Mouse (Mus musculus) heart, postnatal 10 days (tissue): ENCODE data around the gene Neurod4. TPM values are rescaled to one million over a fixed set of nuclear protein-coding genes. Genes with fewer than 3 reads are reported as not detected.
"Not testable (repeated sequence)": the region's sequence is repeated elsewhere in the genome, so short reads cannot be mapped to it uniquely, and the experiment has no call there.

Experiments
- DNase-seq, 2 experiments: peaks; one replicate each; pipeline ENCODE4 v3.0.0; 2021
- intact Hi-C: fragments of 180-260 bp; cut with DNase I; formaldehyde crosslinking; loops from one replicate; pipeline ENCODE4 v1.15.1; 2025
- total RNA-seq, 2 experiments: library from RNA; stranded (reverse); gene quantifications; 2 replicates each; pipeline ENCODE4 v1.2.3; 2021

Neurod4 gene
- not detected for total RNA-seq

DNA sequence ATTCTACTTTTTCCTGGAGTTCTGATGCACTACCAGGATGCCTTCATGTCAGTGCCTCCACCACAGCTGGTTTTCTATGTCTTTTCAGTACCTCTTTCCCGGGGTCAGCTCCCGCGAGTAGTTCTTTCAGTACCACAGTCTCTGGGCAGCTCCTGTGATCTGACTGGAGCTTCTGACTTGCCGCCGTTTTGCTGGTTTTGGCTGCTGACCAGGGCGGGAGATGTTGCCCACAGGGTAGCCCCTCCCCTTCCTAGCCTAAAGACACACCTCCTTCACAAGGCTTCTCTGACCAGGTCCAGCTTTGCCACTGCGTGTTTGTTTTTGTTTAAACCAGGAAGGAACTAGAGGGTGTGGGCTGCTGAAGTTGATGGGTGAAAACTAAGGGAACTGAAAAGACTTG, at the start of gene Neurod4:
Gene Neurod4, minus strand, starts transcription at position 175 of the 400 bp plus-strand sequence.
- peak; percentile 18 to 52 for DNase-seq
- intact Hi-C loops, result no loop called here

DNA sequence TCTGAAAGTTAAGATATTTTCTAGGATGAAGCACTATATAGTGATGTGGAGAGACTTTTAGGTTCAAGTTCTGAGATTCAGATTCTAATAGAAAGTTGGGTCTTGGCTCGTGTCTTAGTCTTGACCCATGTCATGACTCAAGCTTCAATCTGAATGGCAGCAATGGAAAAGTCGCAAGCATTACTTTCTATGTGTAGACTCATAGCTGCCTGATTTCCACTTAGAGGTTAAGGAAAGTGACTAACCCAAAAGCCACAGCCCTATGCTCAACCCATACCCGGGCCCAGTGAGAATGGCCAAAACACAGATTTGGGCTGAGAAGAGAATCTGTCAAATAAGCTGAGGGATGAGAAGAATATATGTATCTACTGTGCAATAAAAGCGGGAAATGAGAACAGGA, 44.2 kb upstream of the Neurod4 start:
- DNase-seq, result no peak
- intact Hi-C loops, result no loop called here

DNA sequence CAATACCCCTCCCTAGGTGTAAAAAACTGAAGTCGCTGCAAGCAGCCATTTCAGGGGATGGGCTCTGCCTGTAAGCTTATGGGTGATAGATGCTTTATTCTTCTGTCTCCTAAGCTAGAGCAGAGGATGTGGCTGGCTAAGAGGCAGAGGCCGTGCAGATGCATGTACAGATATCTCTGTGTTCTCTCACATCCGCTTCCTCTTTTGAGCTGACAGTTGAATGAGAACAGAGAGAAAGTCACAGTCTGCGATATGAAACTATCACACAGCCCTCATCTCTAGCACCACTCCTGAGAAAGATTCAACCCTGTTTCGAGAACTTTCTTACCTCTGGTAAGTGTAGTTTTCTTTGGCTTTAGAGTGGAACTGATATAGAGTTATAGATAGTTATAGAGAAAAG, 42.6 kb upstream of the Neurod4 start, which contains the start of gene Tespa1:
Gene Tespa1, plus strand, starts transcription at position 234 of the 400 bp plus-strand sequence.
- intact Hi-C loops, result no loop called here
- no peak for DNase-seq

DNA sequence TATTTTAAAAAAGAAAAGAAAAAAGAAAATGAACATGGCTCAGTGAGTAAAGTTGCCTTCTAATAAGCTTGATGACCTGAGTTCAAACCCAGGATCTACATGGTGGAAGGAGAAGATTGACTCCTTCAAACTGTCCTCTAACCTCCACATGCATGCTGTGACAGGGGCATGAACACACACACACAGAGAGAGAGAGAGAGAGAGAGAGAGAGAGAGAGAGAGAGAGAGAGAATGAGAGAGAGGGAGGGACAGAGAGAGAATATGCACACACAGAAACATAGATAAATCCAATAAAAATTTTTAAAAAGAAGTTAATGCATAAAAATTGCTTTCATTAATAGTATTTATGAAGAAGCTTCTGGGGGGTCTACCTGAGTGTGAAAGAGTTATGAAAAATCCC, 42.0 kb upstream of the Neurod4 start:
- no peak for DNase-seq
- intact Hi-C loops, result no loop called here

DNA sequence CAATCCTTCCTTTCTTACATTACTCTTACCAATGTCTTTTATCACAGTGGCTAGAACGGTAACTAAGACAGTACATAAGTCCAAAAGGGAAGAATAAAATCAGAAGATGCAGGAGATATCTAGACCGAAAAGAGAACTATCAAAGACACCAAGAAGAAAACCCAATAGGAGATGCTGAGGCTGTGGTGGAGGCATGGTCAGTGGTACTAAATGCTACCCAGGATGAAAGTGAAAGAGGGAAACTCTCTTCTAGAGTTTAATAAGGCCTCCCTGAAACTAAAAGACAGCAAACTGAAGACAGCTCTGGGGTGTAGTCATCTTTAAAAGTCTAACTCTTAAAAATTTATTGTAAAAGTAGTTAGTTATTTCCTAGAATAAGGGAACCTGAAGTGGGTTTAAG, 40.7 kb upstream of the Neurod4 start:
- intact Hi-C loops, result no loop called here
- DNase-seq, result no peak

DNA sequence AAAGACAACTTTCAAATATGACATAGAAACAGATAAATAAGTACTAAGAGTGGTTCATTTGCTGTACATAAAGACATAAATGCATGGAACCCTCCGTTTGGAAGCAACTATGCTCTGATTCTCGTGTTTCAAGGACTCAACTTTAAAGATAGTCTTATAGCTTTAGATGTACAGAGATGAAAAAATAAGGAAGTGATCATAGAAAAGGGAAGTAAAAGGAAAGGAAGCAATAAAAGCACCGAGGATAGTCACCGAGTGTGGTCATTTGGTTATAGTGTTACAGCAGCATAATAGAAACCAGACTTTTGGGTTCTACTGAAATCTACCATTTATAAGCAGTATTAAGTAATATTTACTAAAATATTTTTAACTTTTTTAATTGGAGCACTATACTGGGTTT, 38.7 kb upstream of the Neurod4 start:
- no peak for DNase-seq
- intact Hi-C loops, result no loop called here

DNA sequence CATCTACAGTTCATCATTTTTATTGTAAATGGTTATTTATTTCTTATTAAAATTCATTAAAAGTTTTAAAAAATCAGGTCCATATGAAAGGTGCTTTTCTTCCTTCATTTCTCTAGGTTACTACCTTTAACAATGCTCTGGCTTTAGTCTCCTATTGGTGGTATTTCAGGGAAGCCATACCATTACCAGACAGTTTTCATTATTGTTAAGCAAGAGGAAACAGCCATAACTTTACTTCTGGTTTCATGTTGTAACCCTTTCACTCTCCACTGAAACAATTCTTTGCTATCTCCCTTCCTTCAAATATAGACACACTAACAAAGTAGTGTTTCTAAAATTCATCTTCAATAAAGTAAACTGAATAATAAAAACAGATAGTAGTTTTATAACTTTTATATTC, 35.8 kb upstream of the Neurod4 start:
- DNase-seq, result no peak

DNA sequence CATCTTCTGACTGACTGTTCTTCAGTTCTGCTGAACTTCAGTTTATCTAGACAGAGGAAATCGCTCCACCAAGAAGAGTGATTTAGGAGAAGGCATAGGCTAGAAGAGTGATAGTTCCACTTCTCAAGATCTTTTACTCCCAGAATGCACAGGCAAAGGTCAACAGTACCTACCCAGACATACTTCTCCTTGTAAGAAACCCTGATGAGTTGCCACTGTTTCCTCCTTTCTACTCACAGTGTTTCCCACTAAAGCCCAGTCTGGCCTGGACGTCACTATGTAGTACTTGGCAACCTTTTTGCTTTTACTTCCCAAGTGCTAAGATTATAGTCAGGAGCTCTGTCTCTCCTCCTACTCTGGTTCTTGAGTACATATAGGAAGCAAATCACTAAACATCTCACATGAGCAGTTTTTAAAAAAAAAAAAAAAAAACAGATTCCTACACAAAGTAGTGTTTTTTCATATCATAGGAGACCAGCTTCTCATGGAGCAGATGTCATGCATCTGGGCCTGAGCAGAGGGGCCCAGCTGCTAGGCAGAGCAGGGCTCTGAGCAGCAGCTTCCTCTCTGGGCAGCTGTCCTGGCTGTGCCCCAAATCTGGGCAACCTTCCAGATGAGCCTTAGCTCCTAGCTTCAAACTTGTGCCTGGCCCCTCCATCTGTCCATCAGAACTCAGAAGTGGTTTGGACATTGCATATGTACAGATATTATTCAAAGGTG, 34.2 kb upstream of the Neurod4 start:
- intact Hi-C loops, result no loop called here
- peak; percentile 45 to 52 for DNase-seq

More for the DNA sequence above, 35.8 kb upstream of the Neurod4 start:
- intact Hi-C loops, result no loop called here

DNA sequence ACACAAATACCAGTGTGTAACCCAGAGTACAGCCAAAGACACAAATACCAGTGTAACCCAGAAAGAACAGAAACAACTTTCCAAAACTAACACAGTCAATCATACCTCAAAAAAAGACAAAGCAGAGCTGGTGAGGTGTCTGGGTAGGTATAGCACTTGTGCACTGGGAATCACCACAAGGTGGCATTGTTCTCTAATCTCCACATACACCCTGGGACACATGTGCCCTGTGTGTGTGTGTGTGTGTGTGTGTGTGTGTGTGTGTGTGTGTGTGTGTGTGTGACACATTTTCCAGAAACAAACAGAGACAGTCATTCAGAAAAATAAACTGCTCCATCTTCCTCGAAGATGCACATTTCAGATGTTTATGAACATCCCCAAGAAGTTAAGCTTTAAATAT, 33.5 kb upstream of the Neurod4 start:
- DNase-seq, result no peak
- intact Hi-C loops, result no loop called here

DNA sequence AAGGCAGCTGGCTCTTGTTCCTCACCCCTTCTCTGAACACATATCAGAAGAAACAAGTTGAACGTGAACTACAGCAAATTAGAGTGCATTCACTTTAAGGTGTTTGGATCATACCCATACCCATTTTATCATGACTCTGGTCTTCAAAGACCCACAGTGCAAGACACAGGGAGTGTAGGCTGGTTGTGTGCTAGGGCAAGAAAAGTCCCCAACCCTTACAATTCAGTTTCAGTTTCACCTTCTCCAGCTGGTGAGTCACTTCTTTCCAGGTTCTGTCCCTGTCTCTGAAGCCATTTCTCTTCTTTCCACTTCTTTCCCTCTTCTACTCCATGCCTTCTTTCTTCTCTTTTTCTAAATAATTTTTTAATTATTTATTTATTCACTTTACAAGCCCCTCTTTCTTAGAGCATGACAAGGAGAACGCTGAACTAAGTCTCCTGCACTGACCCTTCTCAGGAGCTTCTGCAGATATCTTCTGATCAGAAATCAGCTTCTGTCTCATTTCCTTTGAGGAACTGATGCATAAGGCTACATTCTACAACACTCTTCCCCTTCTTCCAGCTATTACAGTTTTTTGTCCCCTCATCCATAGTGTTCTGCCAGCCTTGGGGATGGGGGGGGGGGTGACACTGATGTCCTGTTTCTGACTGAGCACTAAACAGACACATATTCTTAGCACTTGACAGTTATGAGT, 31.6 kb upstream of the Neurod4 start:
- no peak for DNase-seq
- intact Hi-C loops, result no loop called here

DNA sequence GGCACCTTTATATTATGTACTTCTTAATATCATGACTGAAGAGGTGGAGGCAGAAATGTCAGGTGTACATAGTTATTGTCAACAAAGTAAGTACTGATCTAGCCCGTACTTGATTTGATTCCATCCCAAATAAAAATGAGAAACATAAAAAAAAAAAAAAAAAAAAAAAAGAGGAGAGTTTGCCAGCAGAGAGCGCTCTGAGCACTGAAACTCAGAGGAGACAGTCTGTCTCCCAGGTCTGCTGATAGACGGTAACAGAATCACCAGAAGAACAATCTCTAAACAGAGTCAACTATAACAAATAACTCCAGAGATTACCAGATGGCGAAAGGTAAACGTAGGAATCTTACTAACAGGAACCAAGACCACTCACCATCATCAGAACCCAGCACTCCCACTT, 24.1 kb upstream of the Neurod4 start:
- intact Hi-C loops, DNase-seq: not testable (repeated sequence)

DNA sequence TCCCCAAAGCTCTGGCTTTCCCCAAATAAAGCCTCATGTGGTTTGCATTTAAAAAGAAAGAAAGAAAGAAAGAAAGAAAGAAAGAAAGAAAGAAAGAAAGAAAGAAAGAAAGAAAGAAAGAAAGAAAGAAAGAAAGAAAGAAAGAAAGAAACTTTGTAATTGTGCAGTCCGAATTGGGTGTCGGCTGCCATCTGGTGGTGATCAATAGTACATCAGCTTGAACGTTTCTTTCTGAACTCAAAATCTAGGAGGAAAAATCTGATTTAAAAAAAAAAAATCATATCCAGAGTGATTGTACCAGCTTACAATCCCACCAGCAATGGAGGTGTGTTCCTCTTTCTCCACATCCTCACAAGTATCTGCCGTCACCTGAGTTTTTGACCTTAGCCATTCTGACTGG, 18.7 kb upstream of the Neurod4 start:
- intact Hi-C loops, result loop anchor here (1.0 kb wide), 1 partner anchor 70 kb away; no protein-coding TSS in a partner anchor
- peak in 1 of 2 experiments; percentile 15 for DNase-seq

DNA sequence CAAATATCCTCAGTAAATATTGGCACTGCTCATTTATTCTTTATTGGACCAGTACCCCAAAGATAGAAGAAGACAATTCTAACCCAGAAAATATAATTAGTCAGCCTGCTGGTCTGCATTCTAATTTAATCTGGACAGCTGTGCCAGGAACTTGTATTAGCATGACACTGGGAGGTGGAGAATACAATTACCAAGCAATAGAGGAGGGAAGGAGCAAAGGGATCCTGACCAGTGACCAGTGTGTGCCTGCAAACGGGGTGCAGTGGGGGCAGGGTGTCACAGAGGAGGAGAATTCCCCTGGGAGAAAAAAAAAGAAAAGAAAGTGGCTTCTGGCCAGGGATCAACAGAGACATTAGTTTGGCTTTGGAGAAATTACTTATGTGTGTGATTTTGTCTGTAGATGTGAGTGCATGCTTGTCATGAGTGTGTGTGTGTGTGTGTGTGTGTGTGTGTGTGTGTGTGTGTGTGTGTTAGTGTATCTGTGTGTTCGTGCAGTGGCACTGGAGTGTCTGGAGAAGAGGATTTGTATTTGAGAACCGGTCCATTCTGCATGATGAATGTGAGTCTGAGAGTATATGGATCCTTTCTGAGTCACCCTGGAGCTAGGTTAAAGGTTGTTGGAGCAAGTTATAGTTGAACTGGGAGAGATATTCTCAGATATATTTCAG, 13.8 kb upstream of the Neurod4 start:
- intact Hi-C loops, result no loop called here
- DNase-seq, result no peak

DNA sequence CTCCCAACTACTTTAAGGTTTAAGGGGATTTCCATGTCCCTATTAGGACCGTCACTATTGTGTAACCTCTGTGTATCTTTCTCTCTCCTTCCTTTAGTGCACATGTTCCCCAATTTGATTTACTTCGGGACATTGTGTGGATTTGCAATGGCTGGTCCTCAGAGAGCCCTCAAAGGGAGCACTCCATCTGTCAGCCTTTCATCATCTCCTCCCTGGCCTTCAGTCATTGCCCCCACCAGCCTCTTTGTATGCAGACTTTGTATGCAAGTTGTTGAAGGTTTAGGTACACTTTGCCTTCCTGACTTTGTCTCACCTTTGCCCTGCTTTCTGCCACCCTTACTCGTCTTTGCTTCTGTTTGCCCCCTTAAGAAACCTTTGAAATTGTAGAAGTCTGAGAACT, 8.0 kb upstream of the Neurod4 start:
- intact Hi-C loops, result no loop called here
- no peak for DNase-seq

DNA sequence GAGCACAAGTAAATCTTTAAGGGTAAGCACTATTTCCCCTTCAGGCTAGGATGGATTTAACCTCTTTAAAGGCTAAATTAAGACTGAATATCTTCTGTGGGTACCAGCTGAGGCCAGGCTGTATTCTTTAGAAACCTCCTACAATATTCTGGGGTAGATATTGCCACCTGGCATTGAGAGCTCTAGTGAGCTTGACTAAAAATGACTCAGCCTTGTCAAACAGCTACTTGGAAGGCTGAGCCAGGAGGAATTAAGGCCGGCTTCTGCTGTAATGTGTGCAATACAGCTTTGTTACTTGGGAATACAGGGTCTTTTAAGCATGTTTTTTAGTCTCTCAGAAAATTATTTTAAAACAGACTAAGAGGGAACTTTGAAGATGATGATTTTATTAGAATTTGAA, 7.2 kb upstream of the Neurod4 start:
- no peak for DNase-seq
- intact Hi-C loops, result no loop called here

DNA sequence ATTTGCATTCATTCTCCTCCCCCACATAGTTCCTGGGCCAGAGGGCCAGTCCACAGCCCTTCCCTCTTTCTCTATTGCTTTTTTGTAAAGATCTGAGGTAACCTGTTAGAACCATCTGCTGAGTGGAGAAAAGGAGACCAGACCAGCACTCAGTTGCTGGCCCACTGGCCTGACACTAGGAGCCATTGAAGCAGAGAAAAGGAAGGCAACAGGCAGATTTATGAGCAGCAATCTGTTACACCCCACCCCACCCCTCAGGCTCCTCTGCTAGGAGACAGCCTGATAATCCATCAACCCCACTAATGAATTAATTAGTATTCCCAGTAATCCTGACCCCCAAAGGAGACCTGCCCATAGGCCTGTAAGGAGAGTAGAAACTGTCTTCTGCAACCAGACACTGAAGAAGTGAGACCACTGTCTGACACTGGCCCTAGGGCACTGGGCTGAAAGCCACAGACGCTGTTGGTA, 2.0 kb upstream of the Neurod4 start:
- no peak for DNase-seq
- intact Hi-C loops, result no loop called here

DNA sequence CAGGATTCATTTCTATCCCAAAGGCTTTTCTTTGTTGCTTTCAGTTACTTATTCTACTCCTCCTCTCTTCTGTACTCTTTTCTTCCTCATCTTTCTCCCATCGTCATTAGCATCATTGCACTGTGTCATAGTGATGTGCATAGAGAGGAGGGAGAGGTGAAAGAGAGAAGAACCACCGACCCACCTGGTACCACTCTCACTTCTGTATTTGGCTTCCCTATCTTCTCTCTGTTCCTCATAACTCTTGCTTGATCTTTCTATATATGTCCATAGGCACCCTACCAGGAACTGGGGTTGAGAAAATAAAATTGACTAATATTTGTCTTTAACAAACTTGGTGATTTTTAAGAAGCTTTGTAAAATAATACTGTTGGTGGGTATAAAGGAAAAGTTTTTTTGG, 3.5 kb downstream of the Neurod4 start:
- DNase-seq, result no peak
- intact Hi-C loops, result no loop called here

DNA sequence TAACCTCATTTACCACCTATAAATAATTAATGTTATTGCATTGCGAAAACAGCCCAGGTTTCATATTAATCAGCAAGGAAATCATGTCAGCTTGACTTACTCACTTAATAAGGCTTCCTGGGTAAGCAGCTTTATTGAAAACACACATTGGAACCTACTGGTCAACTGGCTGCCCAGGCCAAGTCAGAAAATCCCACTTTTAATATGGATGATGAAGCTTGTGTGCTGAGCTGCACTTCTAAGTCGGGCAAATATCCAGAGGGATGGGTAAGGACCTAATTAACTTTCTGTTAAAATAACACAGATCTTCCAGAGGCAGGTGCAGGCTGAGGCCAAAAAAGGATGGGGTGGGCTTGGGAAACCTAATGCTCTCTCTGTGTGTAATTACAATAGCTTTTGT, 4.3 kb downstream of the Neurod4 start:
- intact Hi-C loops, result no loop called here
- no peak for DNase-seq

DNA sequence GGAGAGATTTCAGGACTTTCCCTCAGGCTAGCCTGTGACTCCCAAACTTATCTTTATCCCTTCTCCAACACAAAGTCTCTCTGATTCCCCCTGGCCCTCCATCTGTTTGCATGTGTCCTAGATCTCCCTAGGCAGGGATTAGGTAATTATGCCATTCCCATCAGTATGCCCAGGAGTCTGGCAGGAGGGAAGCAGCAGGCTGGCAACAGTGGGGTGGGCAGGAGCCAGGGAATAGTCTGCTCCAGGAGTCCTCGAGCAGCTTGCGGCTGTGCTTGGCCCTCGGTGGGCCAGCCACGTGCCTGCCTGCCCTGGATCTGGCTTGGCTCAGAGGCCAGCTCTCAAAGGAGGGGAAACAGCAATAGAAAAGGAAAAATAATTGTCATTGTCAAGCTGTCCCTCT, 16.8 kb downstream of the Neurod4 start:
- no peak for DNase-seq
- intact Hi-C loops, result no loop called here

DNA sequence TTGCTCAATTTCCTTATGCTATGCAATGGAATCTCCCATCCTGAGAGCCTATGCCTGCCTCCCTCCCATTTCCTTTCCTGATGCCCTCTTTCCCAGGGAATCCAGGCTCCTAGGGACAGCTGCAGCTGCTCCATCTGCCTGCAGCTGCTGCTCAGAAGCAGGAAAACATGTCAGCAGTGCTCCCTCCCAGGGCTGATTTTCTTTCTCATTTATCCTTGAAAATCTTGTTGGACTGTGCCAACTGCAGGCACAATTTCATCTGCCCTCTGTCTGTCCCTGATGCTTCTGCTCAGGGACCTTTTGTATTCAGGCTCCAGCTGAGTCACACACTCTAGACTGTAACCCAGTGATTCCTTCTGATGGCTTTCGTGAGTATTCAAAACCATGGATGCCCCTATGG, 20.6 kb downstream of the Neurod4 start:
- intact Hi-C loops, result no loop called here

DNA sequence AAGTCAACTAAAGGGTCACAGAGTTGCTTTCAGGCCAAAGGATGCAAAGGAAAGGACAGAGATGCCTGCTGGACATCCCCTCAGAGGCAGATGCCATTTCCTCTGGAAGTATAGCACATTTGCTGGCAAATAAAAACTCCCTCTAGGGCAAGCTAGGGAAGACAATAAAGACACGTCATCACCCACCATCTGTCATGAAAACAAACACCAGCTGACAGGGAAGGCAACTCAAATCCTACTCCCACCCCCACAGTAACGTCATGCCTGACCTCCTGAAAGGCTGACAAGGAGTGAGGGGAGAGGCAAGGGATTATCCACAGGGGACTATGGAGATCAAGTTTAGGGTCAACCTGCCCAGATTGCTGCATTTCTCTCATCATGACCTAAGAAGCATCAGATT, 35.8 kb downstream of the Neurod4 start:
- no peak for DNase-seq
- intact Hi-C loops, result no loop called here

More for the DNA sequence above, 20.6 kb downstream of the Neurod4 start:
- DNase-seq, result no peak
